Mouse (Mus musculus) naive thymus-derived CD4-positive, alpha-beta T cell, adult 2 months (primary cell): ENCODE measurements around the gene Fsd1.

ENCODE experiments used
- DNase-seq: peaks from one replicate; pipeline ENCODE4 v3.0.0-alpha.2; 2011; ENCODE audit warnings: low read depth

The Fsd1 gene

DNA sequence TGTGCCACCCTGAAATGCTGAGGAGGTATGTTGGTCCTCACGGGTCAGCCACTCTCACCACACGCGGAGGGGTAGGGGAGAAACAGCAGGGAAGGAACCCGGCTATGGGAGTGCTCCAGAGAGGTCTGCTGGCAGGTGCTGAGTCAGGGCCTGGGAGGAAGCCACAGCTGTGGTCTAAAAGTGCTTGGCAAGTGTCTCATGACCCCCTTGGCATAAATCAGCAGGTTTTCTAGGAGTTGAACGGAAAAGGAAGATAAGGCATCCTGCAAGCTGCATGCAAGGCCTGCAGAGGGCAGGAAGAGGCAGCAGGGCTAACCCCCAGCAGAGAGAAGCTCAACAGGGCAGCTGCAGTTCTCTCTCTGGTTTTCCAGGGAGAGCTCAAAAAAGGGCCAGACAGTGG is 44.6 kb downstream of the Fsd1 start:
- DNase-seq: peak; percentile 35

DNA sequence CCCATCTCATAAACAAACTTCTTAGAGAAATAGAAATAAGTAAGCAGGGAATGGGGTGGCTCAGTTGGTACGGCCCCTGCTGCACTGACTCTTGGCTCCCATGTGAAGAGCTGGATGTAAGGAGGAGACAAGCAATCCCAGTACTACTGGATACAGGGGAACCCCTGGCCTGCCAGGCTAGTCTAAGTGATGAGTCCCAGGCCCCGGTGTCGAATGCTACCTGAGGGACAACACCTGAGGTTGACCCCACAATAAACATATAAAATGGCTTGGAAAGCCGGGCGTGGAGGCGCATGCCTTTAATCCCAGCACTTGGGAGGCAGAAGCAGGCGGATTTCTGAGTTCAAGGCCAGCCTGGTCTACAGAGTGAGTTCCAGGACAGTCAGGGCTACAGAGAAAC is 45.1 kb downstream of the Fsd1 start:
- no peak for DNase-seq

DNA sequence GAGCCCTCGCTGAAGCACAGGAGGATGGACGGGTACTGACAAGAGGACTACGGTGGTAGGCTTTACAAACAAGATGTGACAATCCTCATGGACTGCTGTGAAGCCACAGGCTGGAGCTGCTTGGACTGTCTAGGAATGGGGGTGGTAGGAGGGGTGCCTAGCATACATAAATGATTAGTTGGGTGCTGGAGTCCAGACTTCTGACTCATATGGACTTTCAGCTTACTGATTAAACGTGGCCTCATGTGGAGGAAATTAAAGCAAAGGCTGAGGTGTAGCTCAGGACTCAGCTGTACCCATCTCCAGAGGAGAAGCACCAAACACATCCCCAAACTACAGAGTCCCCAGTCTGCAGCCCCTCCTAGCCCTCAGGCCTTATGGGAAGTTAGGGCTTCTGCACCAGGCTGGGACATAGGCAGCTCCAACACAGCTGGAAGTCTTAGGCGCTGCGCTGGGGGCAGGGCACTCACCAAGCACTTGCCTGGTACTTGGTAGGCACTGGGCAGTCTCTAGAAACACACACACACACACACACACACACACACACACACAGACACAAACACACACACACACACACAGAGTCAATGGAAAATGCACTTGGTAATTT is 45.9 kb downstream of the Fsd1 start:
- DNase-seq: peak; percentile 14

DNA sequence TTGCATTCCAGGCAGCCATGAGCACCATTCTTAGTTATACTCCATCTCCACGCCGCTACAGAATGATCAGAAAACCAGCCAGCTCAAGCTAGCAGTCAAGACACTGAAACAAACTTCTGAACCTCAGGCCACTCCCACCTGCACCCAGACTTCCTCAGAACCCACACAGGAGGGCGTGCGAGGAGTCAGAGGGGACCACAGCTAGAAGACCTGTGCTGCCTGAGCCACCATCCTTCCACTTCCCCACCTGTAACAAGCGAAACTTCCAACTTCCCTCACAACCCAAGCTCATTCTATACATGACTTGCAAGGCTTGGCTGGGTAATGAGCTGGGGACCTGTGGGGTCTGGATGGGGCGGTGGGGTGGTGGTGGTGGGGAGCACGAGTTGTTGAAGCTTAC is 46.5 kb downstream of the Fsd1 start:
- peak; percentile 58 for DNase-seq

DNA sequence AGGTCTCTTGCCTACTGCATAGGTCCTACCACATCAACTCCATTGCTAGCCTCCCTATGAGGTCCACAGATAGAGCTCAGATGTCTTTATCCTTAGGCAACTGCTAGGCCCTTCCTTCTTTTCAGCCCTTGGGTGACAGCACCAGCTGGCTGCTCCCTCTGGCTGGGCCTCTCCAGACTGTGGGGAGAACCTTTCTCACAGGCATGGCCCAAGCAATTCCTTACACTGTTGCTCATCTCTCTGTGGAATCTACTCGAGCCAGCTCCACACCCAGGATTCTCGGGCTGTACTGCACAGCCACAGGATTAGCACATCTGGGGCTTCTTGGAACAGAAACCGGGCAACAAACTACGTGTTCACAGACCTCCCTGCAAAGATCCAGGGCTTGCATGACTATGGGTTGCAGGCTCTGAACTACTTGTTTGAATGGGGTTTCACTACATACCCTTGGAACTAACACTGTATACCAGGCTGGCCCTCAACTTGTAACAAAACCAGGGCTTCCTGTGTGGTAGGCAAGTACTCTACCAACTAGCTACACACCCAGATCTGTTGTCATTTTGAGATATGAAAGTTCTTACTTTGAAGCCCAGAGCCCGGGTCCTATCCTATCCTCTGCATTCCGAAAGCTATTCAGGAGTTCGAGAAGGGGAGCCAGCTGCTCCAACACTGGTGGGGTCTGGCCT is 47.9 kb downstream of the Fsd1 start:
- peak; percentile 66 for DNase-seq

DNA sequence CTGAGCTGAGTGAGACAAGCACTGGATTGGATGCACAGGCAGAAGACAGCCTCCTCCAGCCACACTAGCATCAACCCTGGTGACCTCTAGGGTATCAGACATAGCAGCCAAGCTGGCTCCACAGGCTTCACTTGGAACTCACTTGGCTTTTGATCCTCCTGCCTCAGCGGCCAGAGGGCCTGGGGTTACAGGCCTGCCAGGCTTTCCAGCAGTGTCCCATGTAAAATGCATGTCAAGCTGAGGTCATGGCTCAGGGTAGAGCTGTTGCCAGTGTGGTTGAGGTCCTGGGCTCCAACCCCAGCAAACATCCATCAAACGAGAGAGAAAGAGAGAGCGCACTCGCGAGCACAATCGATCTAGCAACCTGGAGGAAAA is 48.4 kb downstream of the Fsd1 start:
- DNase-seq: no peak

DNA sequence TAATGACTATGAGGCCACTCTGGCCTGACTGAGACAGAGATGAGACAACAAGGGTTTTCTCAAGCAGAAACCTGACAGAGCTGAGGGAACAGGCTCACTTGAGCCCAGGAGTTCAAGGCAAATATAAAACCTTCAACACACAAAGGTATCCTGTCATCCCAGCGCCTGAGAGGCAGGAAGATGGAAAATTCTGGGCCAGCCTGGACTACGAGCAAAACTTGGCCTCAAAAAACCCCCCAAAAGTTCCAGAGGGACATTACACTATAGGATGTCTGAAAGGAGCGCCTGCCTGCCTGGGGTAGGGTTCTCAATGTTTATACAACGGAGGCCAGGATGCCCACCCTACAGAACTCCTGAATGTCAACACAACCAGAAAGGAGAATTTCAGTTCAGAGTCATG is 48.9 kb downstream of the Fsd1 start:
- peak; percentile 38 for DNase-seq

DNA sequence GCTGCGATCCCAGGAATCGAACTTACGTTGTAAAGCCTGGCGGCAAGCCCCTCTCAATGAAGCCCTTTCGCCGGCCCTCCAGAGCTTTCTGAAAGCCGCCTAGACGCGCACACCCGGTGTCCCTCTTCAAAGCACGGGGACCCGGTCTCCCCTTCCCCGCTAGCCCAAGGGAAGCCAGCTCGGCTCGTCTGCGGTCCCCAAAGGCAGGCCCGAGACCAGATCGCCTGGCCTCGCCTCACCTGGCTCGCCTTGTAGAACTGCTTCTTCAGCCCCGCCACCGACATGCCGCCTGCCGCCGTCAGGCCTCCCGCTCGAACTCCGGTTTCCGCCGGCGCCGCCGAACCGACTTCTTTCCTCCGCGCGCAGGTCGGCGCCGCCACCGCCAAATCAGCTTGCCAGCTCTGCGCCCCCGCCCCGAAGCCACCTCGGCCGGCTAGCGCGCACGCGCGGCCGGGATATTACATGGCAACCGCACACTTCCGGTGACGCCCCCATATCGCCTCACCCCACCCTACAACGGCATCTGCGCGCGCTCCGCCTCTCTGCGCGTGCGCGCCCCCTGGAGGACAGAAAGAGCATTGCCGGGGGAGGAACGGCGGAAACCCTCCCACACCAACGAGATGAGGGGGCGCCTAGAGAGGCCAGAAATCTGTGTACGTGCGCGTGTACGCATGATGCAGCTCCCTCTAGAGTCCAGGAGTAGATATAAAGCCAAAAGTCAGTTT is 50.0 kb downstream of the Fsd1 start, which contains the start of gene Sh3gl1:
Gene Sh3gl1 (minus strand): TSS at position 460 of the 725 bp plus-strand sequence.
- DNase-seq: peak; percentile 100

DNA sequence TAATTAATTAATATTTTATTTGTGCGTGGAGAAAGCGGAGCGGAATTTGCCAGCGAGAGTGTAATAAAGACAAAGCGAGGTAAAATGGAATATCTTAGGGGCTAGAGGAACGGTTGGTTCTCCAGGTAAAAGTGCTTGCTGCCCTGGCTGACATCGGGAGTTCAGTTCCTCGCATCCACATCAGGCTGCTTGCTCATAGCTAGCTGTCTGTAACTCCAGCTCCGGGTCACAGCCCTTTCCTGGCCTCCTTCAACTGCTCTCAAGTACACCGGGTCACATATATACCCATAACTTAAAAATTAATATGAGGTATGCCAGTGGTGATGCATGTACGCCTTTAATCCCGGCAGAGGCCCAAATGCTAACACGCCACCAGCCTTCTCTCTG is 50.6 kb downstream of the Fsd1 start:
- DNase-seq: no peak

DNA sequence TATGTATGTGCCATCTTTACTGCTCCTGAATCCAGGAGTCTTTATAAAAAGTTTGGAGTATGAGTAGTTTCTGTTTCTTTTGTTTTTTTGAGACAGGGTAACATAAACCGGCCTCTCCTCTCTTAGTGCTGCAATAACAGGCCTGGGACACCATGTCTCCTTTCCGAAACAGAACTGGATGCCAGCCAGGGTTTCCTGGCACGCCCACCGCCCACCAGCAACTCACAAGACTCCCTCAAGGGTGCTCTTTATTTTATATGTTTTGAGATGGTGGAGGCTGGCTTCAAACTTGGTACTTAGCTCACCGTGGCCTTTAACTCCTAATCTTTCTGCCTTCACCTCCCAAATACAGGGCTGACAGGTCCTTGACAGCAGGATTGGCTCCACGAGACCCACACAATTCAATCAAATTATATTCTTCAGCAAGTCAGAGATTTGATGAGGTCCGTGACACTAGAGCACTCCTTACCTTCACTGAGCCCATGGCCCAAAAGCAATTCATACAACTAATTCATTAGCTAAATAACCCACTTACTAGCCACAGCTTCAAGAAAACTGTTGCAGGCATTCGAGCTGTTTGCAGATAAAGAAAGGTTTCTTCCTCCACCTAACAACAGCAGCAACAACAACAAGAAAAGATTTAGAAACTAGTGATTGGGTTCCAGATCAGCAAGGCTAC is 52.4 kb downstream of the Fsd1 start:
- peak; percentile 18 for DNase-seq

DNA sequence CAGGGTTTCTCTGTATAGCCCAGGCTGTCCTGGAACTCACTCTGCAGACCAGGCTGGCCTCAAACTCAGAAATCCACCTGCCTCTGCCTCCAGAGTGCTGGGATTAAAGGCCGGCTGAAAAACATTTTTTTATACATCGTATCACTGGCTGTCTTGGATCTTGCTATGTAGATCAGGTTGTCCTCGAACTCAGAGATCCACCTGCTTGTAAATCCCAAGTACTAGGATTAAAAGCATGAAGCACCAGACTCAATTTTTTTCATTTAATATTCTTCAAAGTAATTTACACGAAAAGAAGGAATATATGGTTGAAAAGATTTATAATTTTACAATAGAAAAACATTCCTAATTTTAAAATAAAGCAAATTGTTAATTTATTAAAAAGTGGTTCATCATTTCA is 53.0 kb downstream of the Fsd1 start:
- DNase-seq: no peak

DNA sequence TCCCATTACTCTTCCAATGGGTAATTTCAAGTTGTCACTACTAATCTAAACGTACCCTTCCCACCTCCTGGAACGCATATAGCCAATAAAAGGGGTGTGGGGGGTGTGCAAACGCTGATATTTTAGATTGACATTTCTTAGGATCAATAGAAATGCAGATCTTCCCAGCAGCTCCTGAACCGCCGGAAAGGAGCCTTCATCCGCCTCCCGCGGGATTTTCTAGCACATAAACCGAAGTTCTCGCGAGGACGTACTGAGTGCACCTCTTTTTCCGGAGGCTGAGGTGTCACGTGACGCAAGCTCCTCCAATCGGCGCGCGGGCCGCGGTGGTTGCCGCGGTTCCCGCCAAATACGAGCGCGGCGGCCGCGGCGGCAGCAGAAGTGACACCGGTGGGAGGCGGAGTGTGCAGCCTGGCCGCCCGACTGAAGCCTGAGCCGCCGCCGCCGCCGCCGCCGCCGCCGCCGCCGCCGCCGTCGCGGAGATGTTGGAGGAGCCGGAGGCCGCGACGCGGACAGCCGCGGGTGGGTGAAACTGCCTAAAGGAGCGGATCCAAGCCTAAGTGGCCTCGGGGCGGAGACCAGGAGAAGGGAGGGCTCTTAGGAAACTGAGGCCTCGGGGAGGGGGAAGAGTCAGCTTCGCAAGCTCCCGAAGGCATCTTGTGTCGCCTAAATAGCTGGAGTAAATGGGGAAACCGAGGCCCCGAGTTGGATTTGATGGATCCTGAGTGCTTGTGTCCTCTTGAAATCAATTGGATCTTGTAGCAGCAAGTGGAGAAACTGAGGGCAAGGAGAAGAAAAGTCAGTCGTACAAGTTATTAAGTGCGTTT is 53.9 kb downstream of the Fsd1 start, which contains the start of gene Chaf1a:
Gene Chaf1a (plus strand): TSS at position 410 of the 827 bp plus-strand sequence.
- DNase-seq: peak; percentile 96

DNA sequence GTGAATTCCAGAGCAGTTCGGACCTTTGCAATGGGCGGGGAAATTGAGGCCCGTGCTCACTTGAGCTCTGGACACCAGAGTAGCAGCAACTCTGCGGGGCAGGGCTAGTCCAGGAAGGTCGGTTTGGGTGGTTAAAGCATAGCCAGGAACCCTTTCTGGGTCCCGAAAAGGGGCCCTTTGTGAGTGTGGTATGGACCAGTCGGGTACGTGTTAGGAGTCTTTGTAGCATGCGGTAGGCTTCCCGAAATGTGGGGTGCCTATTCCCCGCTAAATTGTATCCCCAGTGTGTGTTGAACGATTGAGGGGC is 54.5 kb downstream of the Fsd1 start:
- no peak for DNase-seq
